Mouse (Mus musculus): Measurements from ENCODE around the gene Olfr138.

The Olfr138 gene

DNA sequence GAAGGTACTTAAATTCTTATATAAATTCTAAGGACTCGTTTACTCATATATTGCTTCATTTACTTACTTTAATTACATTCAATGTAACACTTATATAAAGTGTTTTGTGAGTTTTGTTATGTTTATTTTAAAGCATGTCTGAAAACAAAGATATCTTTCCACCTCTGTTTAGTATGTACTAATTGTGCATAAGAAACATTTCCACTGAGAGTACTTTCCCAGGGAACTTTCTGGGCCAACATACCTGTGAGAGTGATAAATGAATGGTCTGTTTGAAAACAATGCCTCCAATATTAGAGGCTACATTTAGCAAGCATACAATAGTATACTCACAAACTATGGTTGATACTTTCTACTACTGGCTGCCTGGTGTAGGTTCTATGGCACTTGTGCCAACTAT lies at the start of gene Olfr138:
TSS of gene Olfr138 (plus strand) at position 301 of the 400 bp plus-strand sequence.
- no peak for DNase-seq

DNA sequence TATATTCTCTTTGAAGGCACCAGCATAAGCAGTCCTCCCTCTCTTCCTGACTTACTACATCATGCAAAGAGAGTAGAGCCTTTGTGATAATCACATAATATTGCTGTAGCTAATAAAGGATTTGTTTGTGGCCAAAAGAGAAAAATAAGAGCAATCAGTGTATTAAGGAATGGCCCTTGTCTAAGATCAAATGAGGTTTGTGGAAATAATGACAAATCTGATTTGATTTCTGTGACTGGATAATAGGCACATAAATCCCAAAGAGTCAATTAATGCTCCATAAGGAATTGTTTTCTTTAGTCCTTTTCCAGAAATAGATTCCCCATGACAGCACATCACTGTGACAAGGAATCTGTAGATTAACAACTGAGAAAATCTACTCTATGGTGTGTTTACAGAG lies 46.6 kb downstream of the Olfr138 start, which contains the start of gene Olfr137:
TSS of gene Olfr137 (minus strand) at position 101 of the 400 bp plus-strand sequence.
- DNase-seq, result no peak

Data from right cerebral cortex, adult 18-20 months (tissue).